Mouse (Mus musculus) kidney, embryonic 16.5 days (tissue): ENCODE measurements around the gene Robo1. TPM values are rescaled to one million over a fixed set of nuclear protein-coding genes. Genes with fewer than 3 reads are reported as not detected.

Experiments used
- ATAC-seq: fragments of 200-750 bp; cut with Nextera tagmentation; 2 replicates; pipeline ENCODE4 v1.8.0; 2017; ENCODE audit warnings: moderate TSS enrichment; ENCODE audit not compliant: low FRiP score, low TSS enrichment
- H3K27ac ChIP-seq: fragments of 300-500 bp; sonication (generic); 2 replicates; pipeline ENCODE4 v1.5.1; 2014; ENCODE audit warnings: low read length
- H3K27me3 ChIP-seq: fragments of 300-500 bp; sonication (generic); 2 replicates; pipeline ENCODE4 v1.6.1; 2014; ENCODE audit warnings: low read length, control low read depth, mixed read lengths; ENCODE audit not compliant: insufficient read depth
- H3K36me3 ChIP-seq: fragments of 300-500 bp; sonication (generic); 2 replicates; pipeline ENCODE4 v1.6.1; 2014; ENCODE audit warnings: low read length, control low read depth, mixed read lengths; ENCODE audit not compliant: insufficient read depth
- H3K4me1 ChIP-seq: fragments of 300-500 bp; sonication (generic); 2 replicates; pipeline ENCODE4 v1.6.1; 2014; ENCODE audit warnings: low read length, control low read depth, mixed read lengths; ENCODE audit not compliant: insufficient read depth
- H3K4me2 ChIP-seq: fragments of 300-500 bp; sonication (generic); replicated peaks from 2 replicates; pipeline ENCODE4 v1.6.1; 2014; ENCODE audit warnings: low read depth, low read length
- H3K4me3 ChIP-seq: fragments of 300-500 bp; sonication (generic); 2 replicates; pipeline ENCODE4 v1.5.1; 2014; ENCODE audit warnings: mild to moderate bottlenecking, low read length
- H3K9ac ChIP-seq: fragments of 300-500 bp; sonication (generic); replicated peaks from 2 replicates; pipeline ENCODE4 v1.6.1; 2014; ENCODE audit warnings: low read length
- H3K9me3 ChIP-seq: fragments of 300-500 bp; sonication (generic); 2 replicates; pipeline ENCODE4 v1.6.1; 2016; ENCODE audit warnings: low read length, control low read depth
- WGBS: fragments of 180-500 bp; shearing (Covaris S2); extraction: QIAGEN DNeasy Blood & Tissue Kit; methylation state at CpG from one replicate; pipeline ENCODE4 v1.1.7; 2014; 5-methylcytosine and 5-hydroxymethylcytosine counted together
- polyA plus RNA-seq: library from polyadenylated mRNA; unstranded; fragments of >200 nt; fragmentation: Nextera tagmentation; extraction: Ambion mirVana; gene quantifications from 2 replicates; pipeline ENCODE4 v1.2.1, GENCODE M21; 2015

Gene Robo1
- polyA plus RNA-seq, 1 experiment from 2014 or later, result 24.8 TPM

- no peak overlapping the region for H3K4me3 ChIP-seq
- H3K4me1 ChIP-seq, result peaks cover 11% of the 10 kb centered on the region
- no peak for ATAC-seq
- 64% methylated on average over 6 of the region's 6 CpGs for WGBS
- H3K9ac ChIP-seq, result no peak overlapping the region
- H3K36me3 ChIP-seq, result no peaks in the 10 kb centered on the region
- no peak overlapping the region for H3K4me2 ChIP-seq
- no peak overlapping the region for H3K27ac ChIP-seq
- no peaks in the 10 kb centered on the region for H3K27me3 ChIP-seq
- H3K9me3 ChIP-seq, result no peaks in the 10 kb centered on the region
Measured at GRCm38 (mm10) chr16:72794692-72795378, 486.7 kb downstream of the Robo1 start.

DNA sequence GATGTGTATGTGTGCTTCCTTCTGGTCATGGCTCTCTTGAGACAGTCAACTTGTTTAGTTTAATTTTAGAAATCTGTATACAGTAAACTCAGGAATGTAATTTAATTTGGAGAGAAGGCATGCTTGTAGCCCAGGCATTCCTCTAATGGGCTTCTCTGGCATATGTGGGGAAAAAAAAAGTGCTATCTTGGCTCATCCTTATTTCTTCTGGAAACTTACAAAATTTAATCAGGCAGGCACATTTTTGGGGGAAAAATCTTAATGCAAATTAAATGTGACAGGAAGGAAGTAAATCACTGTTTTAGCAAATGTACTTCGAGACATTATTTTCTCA lies 487.2 kb downstream of the Robo1 start:
- no peak overlapping the region for H3K4me3 ChIP-seq
- 48% methylated on average over 1 of the region's 1 CpGs for WGBS
- H3K4me1 ChIP-seq, result peaks cover 16% of the 10 kb centered on the region
- ATAC-seq, result no peak
- H3K9ac ChIP-seq, result no peak overlapping the region
- H3K27me3 ChIP-seq, result no peaks in the 10 kb centered on the region
- H3K36me3 ChIP-seq, result no peaks in the 10 kb centered on the region
- H3K27ac ChIP-seq, result no peak overlapping the region
- no peak overlapping the region for H3K4me2 ChIP-seq
- no peaks in the 10 kb centered on the region for H3K9me3 ChIP-seq

- Histone ChIP-seq H3K27ac (no peak overlapping the region), H3K9me3 (no peaks in the 10 kb centered on the region), H3K4me2 (no peak overlapping the region), H3K4me3 (no peak overlapping the region), H3K9ac (no peak overlapping the region), H3K36me3 (no peaks in the 10 kb centered on the region), H3K4me1 (peaks cover 19% of the 10 kb centered on the region), H3K27me3 (no peaks in the 10 kb centered on the region)
- WGBS, result 82% methylated on average over 12 of the region's 12 CpGs
- no peak for ATAC-seq
Measured at GRCm38 (mm10) chr16:72798405-72798949, 490.4 kb downstream of the Robo1 start.

GRCm38 (mm10) chr16:72800121-72800749 lies 492.1 kb downstream of the Robo1 start:
- WGBS, result 74% methylated on average over 15 of the region's 15 CpGs
- Histone ChIP-seq H3K27me3 (no peaks in the 10 kb centered on the region), H3K4me2 (no peak overlapping the region), H3K9me3 (peaks cover 4% of the 10 kb centered on the region; the same call in 1 of the 2 replicates), H3K9ac (no peak overlapping the region), H3K4me3 (no peak overlapping the region), H3K4me1 (peaks cover 16% of the 10 kb centered on the region), H3K27ac (no peak overlapping the region), H3K36me3 (no peaks in the 10 kb centered on the region)
- no peak for ATAC-seq

- no peak overlapping the region for H3K4me2 ChIP-seq
- no peaks in the 10 kb centered on the region for H3K36me3 ChIP-seq
- H3K27ac ChIP-seq, result no peak overlapping the region
- H3K9ac ChIP-seq, result no peak overlapping the region
- no peak for ATAC-seq
- peaks cover 4% of the 10 kb centered on the region; the same call in 1 of the 2 replicates for H3K9me3 ChIP-seq
- H3K4me3 ChIP-seq, result no peak overlapping the region
- no peaks in the 10 kb centered on the region for H3K27me3 ChIP-seq
- H3K4me1 ChIP-seq, result peaks cover 15% of the 10 kb centered on the region
- WGBS, result 78% methylated on average over 6 of the region's 6 CpGs
Measured at GRCm38 (mm10) chr16:72800788-72801187, 492.7 kb downstream of the Robo1 start.

- H3K4me2 ChIP-seq, result peak overlapping the region; percentile 56
- peak; percentile 78; the same call in 1 of the 2 replicates for ATAC-seq
- H3K27me3 ChIP-seq, result no peaks in the 10 kb centered on the region
- H3K9ac ChIP-seq, result peak overlapping the region; percentile 42
- WGBS, result 8% methylated on average over 10 of the region's 10 CpGs
- H3K9me3 ChIP-seq, result peaks cover 4% of the 10 kb centered on the region; the same call in 1 of the 2 replicates
- no peaks in the 10 kb centered on the region for H3K36me3 ChIP-seq
- peak overlapping the region; percentile 58 for H3K27ac ChIP-seq
- H3K4me1 ChIP-seq, result peaks cover 31% of the 10 kb centered on the region
- peak overlapping the region; percentile 42 for H3K4me3 ChIP-seq
Measured at GRCm38 (mm10) chr16:72808351-72808750, 500.2 kb downstream of the Robo1 start.

DNA sequence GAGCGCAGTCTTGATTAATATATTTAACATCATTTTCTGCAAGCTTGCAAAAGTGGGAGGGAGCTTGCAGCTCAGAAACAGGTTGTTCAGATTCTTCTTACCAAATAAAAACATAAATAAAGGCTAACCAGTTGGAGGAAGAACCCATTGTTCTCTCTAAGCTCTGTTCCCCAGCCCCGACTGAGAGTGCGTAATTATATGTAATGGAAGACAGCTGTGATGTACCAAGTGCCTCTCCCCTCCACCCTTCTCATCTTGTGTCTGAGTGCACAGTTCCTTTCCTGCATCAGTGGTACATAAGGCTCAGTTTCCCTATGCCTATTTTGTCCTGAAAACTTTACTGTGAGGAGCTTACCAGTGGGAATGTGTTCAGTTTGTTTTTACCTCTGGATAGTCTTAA lies 502.8 kb downstream of the Robo1 start:
- Histone ChIP-seq H3K9me3 (no peaks in the 10 kb centered on the region), H3K4me1 (peaks cover 31% of the 10 kb centered on the region), H3K27me3 (no peaks in the 10 kb centered on the region), H3K27ac (no peak overlapping the region), H3K9ac (no peak overlapping the region), H3K4me2 (no peak overlapping the region), H3K36me3 (no peaks in the 10 kb centered on the region), H3K4me3 (no peak overlapping the region)
- ATAC-seq, result no peak
- 56% methylated on average over 3 of the region's 3 CpGs for WGBS

DNA sequence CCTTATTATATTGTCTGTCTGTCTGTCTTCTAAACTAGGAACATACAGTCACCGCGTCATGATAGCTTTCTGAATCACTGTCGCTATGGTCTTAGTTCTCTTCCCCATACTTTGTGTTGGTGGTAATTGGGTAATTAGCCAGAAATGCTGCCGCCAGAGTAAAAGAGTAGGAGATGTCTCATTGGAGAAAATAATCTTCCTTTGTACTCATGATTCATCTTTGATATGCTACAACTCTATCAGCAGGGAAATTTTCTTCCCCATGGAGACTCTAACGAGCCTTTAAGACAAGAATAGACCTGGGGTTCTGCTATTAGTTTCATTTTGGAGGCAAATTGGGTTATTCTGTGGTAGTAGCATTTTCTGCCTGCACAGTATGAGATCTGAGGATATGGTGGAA lies 503.4 kb downstream of the Robo1 start:
- Histone ChIP-seq H3K9ac (no peak overlapping the region), H3K9me3 (no peaks in the 10 kb centered on the region), H3K36me3 (no peaks in the 10 kb centered on the region), H3K4me3 (no peak overlapping the region), H3K4me1 (peaks cover 31% of the 10 kb centered on the region), H3K4me2 (no peak overlapping the region), H3K27me3 (no peaks in the 10 kb centered on the region), H3K27ac (no peak overlapping the region)
- ATAC-seq, result no peak
- 78% methylated on average over 5 of the region's 5 CpGs for WGBS

DNA sequence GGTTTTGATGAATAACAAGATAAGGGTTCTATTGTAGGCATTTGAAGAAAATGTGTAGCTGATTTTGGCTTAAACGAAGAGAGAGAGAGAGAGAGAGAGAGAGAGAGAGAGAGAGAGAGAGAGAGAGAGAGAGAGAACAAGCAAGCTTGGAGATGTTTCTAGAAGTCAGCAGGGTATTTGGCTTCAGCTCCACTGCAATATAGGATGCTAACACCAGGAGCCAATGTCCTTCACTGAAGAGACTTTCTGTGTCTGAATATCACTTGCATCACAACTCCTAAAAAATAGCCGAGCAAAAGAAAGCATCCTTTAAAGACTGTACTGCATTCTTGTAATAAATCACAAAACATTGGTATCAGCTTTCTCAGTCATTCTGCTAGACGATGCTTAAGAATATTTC lies 503.8 kb downstream of the Robo1 start:
- no peak overlapping the region for H3K4me3 ChIP-seq
- no peaks in the 10 kb centered on the region for H3K9me3 ChIP-seq
- no peaks in the 10 kb centered on the region for H3K36me3 ChIP-seq
- H3K9ac ChIP-seq, result no peak overlapping the region
- no peaks in the 10 kb centered on the region for H3K27me3 ChIP-seq
- peaks cover 31% of the 10 kb centered on the region for H3K4me1 ChIP-seq
- ATAC-seq, result no peak
- WGBS, result 14% methylated on average over 3 of the region's 3 CpGs
- H3K4me2 ChIP-seq, result no peak overlapping the region
- H3K27ac ChIP-seq, result no peak overlapping the region

GRCm38 (mm10) chr16:72828381-72828780 lies 520.3 kb downstream of the Robo1 start:
- H3K4me1 ChIP-seq, result peaks cover 31% of the 10 kb centered on the region
- H3K9me3 ChIP-seq, result no peaks in the 10 kb centered on the region
- WGBS, result 40% methylated on average over 8 of the region's 8 CpGs
- H3K27me3 ChIP-seq, result no peaks in the 10 kb centered on the region
- no peak for ATAC-seq
- H3K36me3 ChIP-seq, result no peaks in the 10 kb centered on the region
- H3K27ac ChIP-seq, result no peak overlapping the region
- 0 out of 2 replicates have a peak overlapping the region, but pooled peaks have one; percentile 12 for H3K4me2 ChIP-seq
- no peak overlapping the region for H3K9ac ChIP-seq
- H3K4me3 ChIP-seq, result no peak overlapping the region
